In genomic region chr3:123188616-123189230, GRCm38 (mm10) we compare ENCODE assay signal across 19 mouse cellular contexts. TPM values are rescaled to one million over a fixed set of nuclear protein-coding genes. Genes with fewer than 3 reads are reported as not detected.
DNase-seq lines count a peak whose midpoint lies in the region; ATAC-seq lines count a peak whose summit lies in the region.
"Had no signal": no experiment of that assay in that cellular context is flagged by ENCODE, and none has a peak within 500 bp of the region (broad histone marks: within the 10 kb centered on the region; RNA-seq: fewer than 3 reads in every experiment).

No protein-coding gene starts in this region.

- no peak overlapping the region for H3K4me2 ChIP-seq in intestine, embryonic 14.5 days (ENCODE audit: low read length)
- H3K4me2 ChIP-seq in intestine, embryonic 16.5 days (ENCODE audit: low read depth, low read length): no peak overlapping the region
- no peak overlapping the region for H3K4me2 ChIP-seq in limb, embryonic 12.5 days
- H3K4me2 ChIP-seq: forebrain, embryonic 15.5 days; liver, embryonic 11.5 days had no signal

- 0 out of 2 replicates have a peak overlapping the region, but pooled peaks have one; percentile 44 for H3K27ac ChIP-seq in intestine, embryonic 14.5 days (ENCODE audit: low read depth)
- no peak overlapping the region for H3K27ac ChIP-seq in intestine, embryonic 16.5 days (ENCODE audit: low read length)
- H3K27ac ChIP-seq in limb, embryonic 12.5 days: peak overlapping the region; percentile 81; the same call in 1 of the 2 replicates
- H3K27ac ChIP-seq in hindbrain, embryonic 10.5 days: no peak overlapping the region
- H3K27ac ChIP-seq: forebrain, embryonic 15.5 days had no signal

- 81% methylated on average over 12 of the region's 12 CpGs for whole genome bisulfite sequencing in intestine, embryonic 14.5 days
- WGBS in intestine, embryonic 16.5 days: 82% methylated on average over 12 of the region's 12 CpGs
- 87% methylated on average over 12 of the region's 12 CpGs for WGBS in limb, embryonic 12.5 days
- 81% methylated on average over 12 of the region's 12 CpGs for WGBS in hindbrain, embryonic 10.5 days

- no peak overlapping the region for H3K9ac ChIP-seq in intestine, embryonic 14.5 days (ENCODE audit: low read length)
- H3K9ac ChIP-seq in intestine, embryonic 16.5 days (ENCODE audit: low read depth, low read length): no peak overlapping the region
- H3K9ac ChIP-seq in limb, embryonic 12.5 days (replicated peaks): no peak overlapping the region
- H3K9ac ChIP-seq: forebrain, embryonic 15.5 days had no signal

- DNase-seq in intestine, embryonic 14.5 days (ENCODE audit: low spot score): no peak
- DNase-seq in Muller cell, postnatal 12 days (ENCODE audit: inconsistent ontology term): peak; percentile 26
- DNase-seq in R1 (ENCODE audit: low read depth, low spot score): peak; percentile 54
- DNase-seq in hindbrain, embryonic 10.5 days (ENCODE audit: low spot score): no peak
- DNase-seq in cerebellum, adult 11 months: no peak
- DNase-seq: adrenal gland, postnatal 25 days; cerebellum, postnatal 10 days; embryo, embryonic 11 days; kidney, adult 18-20 months; layer of hippocampus, adult 9-11 months; lung, adult 2 months had no signal

- H3K4me3 ChIP-seq in intestine, embryonic 14.5 days (ENCODE audit: low read depth, low read length): no peak overlapping the region
- H3K4me3 ChIP-seq in intestine, embryonic 16.5 days (ENCODE audit: low read length): no peak overlapping the region
- H3K4me3 ChIP-seq in limb, embryonic 12.5 days (replicated peaks): no peak overlapping the region
- no peak overlapping the region for H3K4me3 ChIP-seq in hindbrain, embryonic 10.5 days
- H3K4me3 ChIP-seq: forebrain, embryonic 15.5 days; megakaryocyte, embryonic 14.5 days had no signal

- H3K9me3 ChIP-seq in intestine, embryonic 14.5 days (ENCODE audit: control insufficient read depth, low read length): no peaks in the 10 kb centered on the region
- no peaks in the 10 kb centered on the region for H3K9me3 ChIP-seq in intestine, embryonic 16.5 days (ENCODE audit: control insufficient read depth, low read length)
- H3K9me3 ChIP-seq in limb, embryonic 12.5 days: no peaks in the 10 kb centered on the region
- H3K9me3 ChIP-seq in hindbrain, embryonic 10.5 days: no peaks in the 10 kb centered on the region
- H3K9me3 ChIP-seq: forebrain, embryonic 15.5 days; G1E had no signal

- H3K36me3 ChIP-seq in intestine, embryonic 14.5 days (ENCODE audit: control insufficient read depth, insufficient read depth, low read length): no peaks in the 10 kb centered on the region
- no peaks in the 10 kb centered on the region for H3K36me3 ChIP-seq in intestine, embryonic 16.5 days (ENCODE audit: control insufficient read depth, insufficient read depth, low read length)
- H3K36me3 ChIP-seq in limb, embryonic 12.5 days: no peaks in the 10 kb centered on the region
- no peaks in the 10 kb centered on the region for H3K36me3 ChIP-seq in hindbrain, embryonic 10.5 days
- H3K36me3 ChIP-seq: forebrain, embryonic 15.5 days; G1E had no signal

- H3K4me1 ChIP-seq in intestine, embryonic 14.5 days (replicated peaks; ENCODE audit: control insufficient read depth, insufficient read depth, low read length): peaks cover 2% of the 10 kb centered on the region; the same call in 1 of the 2 replicates
- peaks cover 15% of the 10 kb centered on the region for H3K4me1 ChIP-seq in intestine, embryonic 16.5 days (ENCODE audit: control insufficient read depth, insufficient read depth, low read length)
- H3K4me1 ChIP-seq in limb, embryonic 12.5 days (replicated peaks): peaks cover 13% of the 10 kb centered on the region
- H3K4me1 ChIP-seq in hindbrain, embryonic 10.5 days (replicated peaks): peaks cover 4% of the 10 kb centered on the region; the same call in 1 of the 2 replicates

- ATAC-seq in intestine, embryonic 14.5 days (replicated peaks; ENCODE audit: low FRiP score, low TSS enrichment, low read depth): no peak
- ATAC-seq in intestine, embryonic 16.5 days: no peak
- no peak for ATAC-seq in limb, embryonic 12.5 days (ENCODE audit: insufficient number of reproducible peaks, insufficient read depth, low FRiP score, low TSS enrichment, low read depth)
- ATAC-seq: forebrain, embryonic 15.5 days; hindbrain, embryonic 16.5 days; midbrain, embryonic 16.5 days had no signal

- no peaks in the 10 kb centered on the region for H3K27me3 ChIP-seq in intestine, embryonic 14.5 days (replicated peaks; ENCODE audit: control insufficient read depth, insufficient read depth, low read length)
- H3K27me3 ChIP-seq in intestine, embryonic 16.5 days (replicated peaks; ENCODE audit: control insufficient read depth, insufficient read depth, low read length): no peaks in the 10 kb centered on the region
- 0 out of 2 replicates have a peak, but pooled peaks cover 3% of the 10 kb centered on the region for H3K27me3 ChIP-seq in limb, embryonic 12.5 days
- H3K27me3 ChIP-seq in hindbrain, embryonic 10.5 days (ENCODE audit: insufficient read depth, poor library complexity, severe bottlenecking): no peaks in the 10 kb centered on the region
- H3K27me3 ChIP-seq: forebrain, embryonic 15.5 days; megakaryocyte, embryonic 14.5 days had no signal

RNA-seq across cellular contexts. Expression of gene Synpo2, which starts 47.2 kb away (rescaled TPM):
- 56.2 and 61.7 TPM in 2 replicates for polyA plus RNA-seq in intestine, embryonic 14.5 days (2014; fragmentation: Nextera tagmentation; extraction: Ambion mirVana)
- polyA plus RNA-seq in intestine, embryonic 16.5 days (2015; fragmentation: Nextera tagmentation; extraction: Ambion mirVana): 27.8 and 29.5 TPM in 2 replicates
- 5.3 and 6.8 TPM in 2 replicates for polyA plus RNA-seq in limb, embryonic 12.5 days (2016; fragmentation: Nextera tagmentation; extraction: Ambion mirVana)
- 2.8 and 3.4 TPM in 2 replicates for polyA plus RNA-seq in hindbrain, embryonic 10.5 days (2016; fragmentation: Nextera tagmentation; extraction: Ambion mirVana)
- polyA plus RNA-seq: G1E had no signal

Comparison
In these comparisons a context has a peak if more than half of its experiments do, and no peak if none do; other contexts are left out.
1. H3K27ac ChIP-seq: peak in intestine, embryonic 14.5 days (single experiment) and limb, embryonic 12.5 days (single experiment); none in intestine, embryonic 16.5 days (single experiment) and hindbrain, embryonic 10.5 days (single experiment).
2. DNase-seq: peak in Muller cell, postnatal 12 days (single experiment) and R1 (single experiment); none in intestine, embryonic 14.5 days (single experiment), hindbrain, embryonic 10.5 days (single experiment) and cerebellum, adult 11 months (single experiment).